Mouse (Mus musculus): ENCODE results near the gene Haghl. TPM values are rescaled to one million over a fixed set of nuclear protein-coding genes. Genes with fewer than 3 reads are reported as not detected.
A peak's percentile ranks its signal among the peaks of the same experiment; 100 is the strongest.

Haghl gene
- polyA plus RNA-seq, 1 experiment from 2014 or later = 42.1 TPM

DNA sequence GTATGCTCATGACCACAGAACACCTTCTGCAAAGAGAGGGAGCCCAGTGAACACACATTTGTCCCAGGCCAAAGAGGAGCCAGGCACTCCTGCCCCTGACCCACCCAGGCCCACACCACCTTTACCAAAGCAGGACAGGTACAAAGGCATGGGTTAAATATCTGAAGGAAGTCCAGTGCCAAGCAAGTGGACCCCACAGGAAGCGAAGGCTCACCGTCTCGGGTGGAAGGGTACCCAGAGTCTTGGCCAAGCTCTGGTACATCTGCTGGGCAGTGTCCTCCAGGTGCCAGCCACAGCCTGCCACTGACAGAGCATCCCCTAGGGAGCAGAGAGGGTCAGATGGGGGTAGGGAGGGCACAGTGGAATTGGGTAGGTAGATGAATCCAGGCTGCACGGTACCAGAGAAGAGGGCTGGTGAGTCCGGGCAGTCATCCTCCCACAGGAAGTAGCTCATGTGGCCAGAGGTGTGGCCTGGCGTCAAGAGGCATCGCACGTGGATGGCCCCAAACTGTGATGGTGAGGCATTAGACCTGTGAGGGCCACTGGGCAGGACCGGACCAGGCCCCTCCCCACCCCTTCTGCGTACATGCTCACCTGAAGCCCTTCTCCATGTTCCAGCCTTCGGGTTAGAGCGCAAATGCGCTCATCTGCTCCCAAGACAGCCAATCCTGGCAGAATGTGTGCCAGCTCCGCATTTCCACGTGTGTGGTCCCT lies 1.5 kb downstream of the Haghl start:
- Histone ChIP-seq H3K9ac (ENCODE audit: low read depth, low read length) (peak overlapping the region; percentile 82), H3K27ac (replicated peaks; ENCODE audit: low read depth, low read length) (no peak overlapping the region), H3K4me3 (ENCODE audit: low read depth, low read length) (peak overlapping the region; percentile 76), H3K27me3 (replicated peaks; ENCODE audit: control insufficient read depth, insufficient read depth, low read length) (no peaks in the 10 kb centered on the region), H3K4me1 (ENCODE audit: control insufficient read depth, insufficient read depth, low read length) (peaks cover 14% of the 10 kb centered on the region), H3K36me3 (ENCODE audit: control insufficient read depth, insufficient read depth, low read length) (peaks cover 58% of the 10 kb centered on the region), H3K4me2 (ENCODE audit: low read depth, low read length) (peak overlapping the region; percentile 87), H3K9me3 (ENCODE audit: control insufficient read depth, low read length) (no peaks in the 10 kb centered on the region)
- no peak for ATAC-seq (ENCODE audit: low read depth)
- DNase-seq (ENCODE audit: low spot score) = no peak
- WGBS = 79% methylated on average over 15 of the region's 15 CpGs

DNA sequence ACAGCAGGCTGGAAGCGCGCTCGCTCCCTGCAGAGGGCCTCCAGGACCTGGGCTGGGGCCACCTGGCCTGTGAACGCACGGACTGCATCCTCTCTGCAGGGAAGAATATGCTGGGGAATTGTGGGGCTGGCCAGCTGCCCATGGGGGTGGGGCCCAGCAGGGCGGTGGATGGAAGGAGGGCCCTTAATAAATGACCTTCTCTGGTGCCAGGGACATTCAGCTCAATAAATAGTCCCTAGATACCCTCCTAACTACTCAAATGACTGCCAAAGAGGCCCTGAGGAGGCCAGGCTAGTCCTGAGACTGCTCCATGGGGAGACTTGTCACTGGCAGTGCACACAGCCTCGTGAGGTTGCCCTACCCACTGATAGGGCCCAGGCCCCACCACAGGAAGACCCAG lies 2.4 kb downstream of the Haghl start:
- Histone ChIP-seq H3K9ac (ENCODE audit: low read depth, low read length) (no peak overlapping the region), H3K4me3 (ENCODE audit: low read depth, low read length) (no peak overlapping the region), H3K27me3 (replicated peaks; ENCODE audit: control insufficient read depth, insufficient read depth, low read length) (no peaks in the 10 kb centered on the region), H3K4me2 (ENCODE audit: low read depth, low read length) (no peak overlapping the region), H3K9me3 (ENCODE audit: control insufficient read depth, low read length) (no peaks in the 10 kb centered on the region), H3K27ac (replicated peaks; ENCODE audit: low read depth, low read length) (no peak overlapping the region), H3K36me3 (ENCODE audit: control insufficient read depth, insufficient read depth, low read length) (peaks cover 59% of the 10 kb centered on the region), H3K4me1 (ENCODE audit: control insufficient read depth, insufficient read depth, low read length) (peaks cover 14% of the 10 kb centered on the region)
- no peak for DNase-seq (ENCODE audit: low spot score)
- ATAC-seq (ENCODE audit: low read depth) = no peak
- 77% methylated on average over 7 of the region's 7 CpGs for WGBS

DNA sequence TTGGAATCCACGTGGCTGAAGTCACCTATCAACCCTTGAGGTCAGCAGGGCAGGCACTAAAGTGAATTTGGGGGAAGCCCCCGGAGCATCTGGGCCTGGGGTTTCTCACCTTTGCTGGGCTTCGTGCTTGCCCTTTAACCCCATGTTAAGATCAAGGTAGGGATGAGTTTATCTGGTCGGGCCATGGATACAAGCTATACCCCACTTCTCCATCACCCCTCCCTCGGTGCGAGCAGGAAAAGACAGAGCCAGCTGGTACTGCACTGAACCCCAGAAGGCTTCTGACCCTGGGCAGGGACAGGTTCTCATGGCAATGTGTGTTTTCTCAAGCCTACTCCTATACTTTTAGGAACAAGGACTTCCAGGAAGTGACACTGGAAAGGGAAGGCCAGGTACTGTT lies 4.1 kb downstream of the Haghl start:
- Histone ChIP-seq H3K9me3 (ENCODE audit: control insufficient read depth, low read length) (no peaks in the 10 kb centered on the region), H3K4me1 (ENCODE audit: control insufficient read depth, insufficient read depth, low read length) (peaks cover 14% of the 10 kb centered on the region), H3K4me3 (ENCODE audit: low read depth, low read length) (no peak overlapping the region), H3K36me3 (ENCODE audit: control insufficient read depth, insufficient read depth, low read length) (peaks cover 50% of the 10 kb centered on the region), H3K4me2 (ENCODE audit: low read depth, low read length) (no peak overlapping the region), H3K9ac (ENCODE audit: low read depth, low read length) (no peak overlapping the region), H3K27me3 (replicated peaks; ENCODE audit: control insufficient read depth, insufficient read depth, low read length) (no peaks in the 10 kb centered on the region), H3K27ac (replicated peaks; ENCODE audit: low read depth, low read length) (no peak overlapping the region)
- DNase-seq (ENCODE audit: low spot score) = no peak
- WGBS = 78% methylated on average over 6 of the region's 6 CpGs
- no peak for ATAC-seq (ENCODE audit: low read depth)

DNA sequence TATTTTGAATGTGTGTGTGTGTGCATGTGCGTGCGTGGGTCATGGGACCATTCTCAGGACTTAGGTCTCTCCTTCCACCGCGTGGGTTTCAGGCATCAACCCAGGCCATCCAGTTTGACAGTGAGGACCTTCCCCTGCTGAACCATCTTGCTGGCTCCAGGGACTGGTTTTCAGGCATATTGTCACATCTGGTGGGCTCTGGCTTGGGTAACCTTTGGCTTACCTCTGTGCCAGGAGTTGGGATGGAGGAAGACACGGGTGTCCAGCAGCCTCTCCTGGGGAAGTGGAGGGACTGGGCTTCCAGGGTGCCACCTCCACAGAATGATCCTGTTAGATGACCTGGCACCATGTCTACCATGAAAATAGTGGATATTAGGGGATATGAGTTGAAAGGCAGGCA lies 7.5 kb downstream of the Haghl start:
- Histone ChIP-seq H3K27ac (replicated peaks; ENCODE audit: low read depth, low read length) (no peak overlapping the region), H3K4me2 (ENCODE audit: low read depth, low read length) (no peak overlapping the region), H3K9ac (ENCODE audit: low read depth, low read length) (no peak overlapping the region), H3K36me3 (ENCODE audit: control insufficient read depth, insufficient read depth, low read length) (peaks cover 38% of the 10 kb centered on the region), H3K4me3 (ENCODE audit: low read depth, low read length) (no peak overlapping the region), H3K4me1 (ENCODE audit: control insufficient read depth, insufficient read depth, low read length) (0 out of 2 replicates have a peak, but pooled peaks cover 3% of the 10 kb centered on the region), H3K27me3 (replicated peaks; ENCODE audit: control insufficient read depth, insufficient read depth, low read length) (no peaks in the 10 kb centered on the region), H3K9me3 (ENCODE audit: control insufficient read depth, low read length) (no peaks in the 10 kb centered on the region)
- WGBS = 90% methylated on average over 5 of the region's 5 CpGs
- ATAC-seq (ENCODE audit: low read depth) (no peak), DNase-seq (ENCODE audit: low spot score) (no peak)

DNA sequence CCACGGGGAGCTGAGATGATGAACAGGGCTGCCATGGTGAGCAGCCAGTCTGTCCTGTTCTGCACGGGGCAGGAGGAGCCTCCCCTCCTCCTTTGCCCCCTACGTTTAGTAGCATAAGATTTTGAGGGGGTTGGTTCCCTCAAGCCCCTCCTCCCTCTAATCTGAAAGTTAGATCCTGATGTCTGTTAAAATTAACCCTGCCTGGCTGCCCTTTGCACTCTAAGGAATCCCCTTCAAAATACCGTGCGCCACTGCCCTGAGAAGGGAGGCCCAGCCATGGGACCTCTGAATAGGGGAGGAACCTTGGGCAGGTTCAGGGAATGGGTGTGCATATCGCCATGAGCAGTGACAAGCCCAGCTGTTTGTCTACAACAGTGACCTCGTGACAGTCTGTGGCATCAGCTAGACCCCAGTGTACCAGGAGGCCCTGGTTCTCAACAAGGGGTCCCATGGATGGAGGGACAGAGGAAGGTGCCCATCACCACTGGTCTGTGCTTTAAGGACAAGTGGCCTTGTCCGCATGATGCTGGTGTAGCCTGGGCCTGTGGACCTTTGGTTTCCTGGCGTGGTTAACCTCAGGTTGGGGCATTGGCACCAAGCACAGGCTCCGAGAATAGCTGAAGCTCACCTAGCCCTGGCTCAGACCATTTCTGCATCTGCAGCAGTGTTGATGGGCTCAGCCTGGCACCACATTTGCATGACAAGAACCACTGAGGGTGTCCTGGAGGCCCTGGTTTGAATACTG lies 10.0 kb downstream of the Haghl start:
- H3K36me3 ChIP-seq (ENCODE audit: control insufficient read depth, insufficient read depth, low read length) = peaks cover 15% of the 10 kb centered on the region
- H3K27ac ChIP-seq (replicated peaks; ENCODE audit: low read depth, low read length) = no peak overlapping the region
- no peak overlapping the region for H3K4me3 ChIP-seq (ENCODE audit: low read depth, low read length)
- H3K9me3 ChIP-seq (ENCODE audit: control insufficient read depth, low read length) = no peaks in the 10 kb centered on the region
- 0 out of 2 replicates have a peak, but pooled peaks cover 3% of the 10 kb centered on the region for H3K4me1 ChIP-seq (ENCODE audit: control insufficient read depth, insufficient read depth, low read length)
- DNase-seq (ENCODE audit: low spot score) = no peak
- H3K27me3 ChIP-seq (replicated peaks; ENCODE audit: control insufficient read depth, insufficient read depth, low read length) = no peaks in the 10 kb centered on the region
- 76% methylated on average over 10 of the region's 10 CpGs for WGBS
- no peak for ATAC-seq (ENCODE audit: low read depth)
- no peak overlapping the region for H3K9ac ChIP-seq (ENCODE audit: low read depth, low read length)
- H3K4me2 ChIP-seq (ENCODE audit: low read depth, low read length) = no peak overlapping the region

DNA sequence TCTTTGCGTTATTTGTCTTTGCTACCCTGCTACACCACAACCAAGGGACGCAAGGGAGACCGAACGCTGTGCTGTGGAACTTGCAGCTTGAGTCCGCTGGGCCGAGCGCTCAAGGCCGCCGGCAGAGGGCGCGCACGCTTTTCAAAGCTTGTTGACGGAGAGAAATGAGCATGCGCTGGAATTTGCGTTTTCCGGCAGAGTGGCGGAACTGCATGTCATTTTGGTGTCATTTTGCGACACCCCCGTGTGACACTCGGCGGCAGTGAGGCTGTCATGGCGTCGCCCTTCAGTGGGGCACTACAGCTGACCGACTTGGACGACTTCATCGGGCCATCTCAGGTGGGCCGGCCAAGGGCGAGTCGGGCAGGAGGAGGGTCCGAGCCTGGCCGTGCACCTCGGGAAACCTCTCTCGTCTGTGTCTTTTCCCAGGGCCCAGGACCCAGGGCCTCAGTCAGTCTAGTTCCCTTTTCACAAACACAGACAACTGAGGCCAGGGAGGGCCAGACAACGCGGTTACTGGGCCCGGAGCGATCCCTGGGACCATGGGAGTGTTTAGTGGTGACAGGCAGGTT lies 11.8 kb downstream of the Haghl start, which contains the start of gene Narfl:
TSS of gene Narfl (plus strand) at position 228 of the 572 bp plus-strand sequence.
- Histone ChIP-seq H3K27ac (replicated peaks; ENCODE audit: low read depth, low read length) (no peak within 1 kb of the TSS), H3K9me3 (ENCODE audit: control insufficient read depth, low read length) (no peaks in the 10 kb centered on the region), H3K27me3 (replicated peaks; ENCODE audit: control insufficient read depth, insufficient read depth, low read length) (no peaks in the 10 kb centered on the region), H3K36me3 (ENCODE audit: control insufficient read depth, insufficient read depth, low read length) (0 out of 2 replicates have a peak, but pooled peaks cover 5% of the 10 kb centered on the region), H3K4me3 (ENCODE audit: low read depth, low read length) (peak within 1 kb of the TSS; percentile 73), H3K4me2 (ENCODE audit: low read depth, low read length) (peak within 1 kb of the TSS; percentile 89), H3K9ac (ENCODE audit: low read depth, low read length) (peak within 1 kb of the TSS; percentile 87), H3K4me1 (ENCODE audit: control insufficient read depth, insufficient read depth, low read length) (0 out of 2 replicates have a peak, but pooled peaks cover 3% of the 10 kb centered on the region)
- WGBS = under 1% methylated on average over 36 of the region's 37 CpGs
- DNase-seq (ENCODE audit: low spot score) (peak; percentile 98), ATAC-seq (ENCODE audit: low read depth) (peak; percentile 89)

DNA sequence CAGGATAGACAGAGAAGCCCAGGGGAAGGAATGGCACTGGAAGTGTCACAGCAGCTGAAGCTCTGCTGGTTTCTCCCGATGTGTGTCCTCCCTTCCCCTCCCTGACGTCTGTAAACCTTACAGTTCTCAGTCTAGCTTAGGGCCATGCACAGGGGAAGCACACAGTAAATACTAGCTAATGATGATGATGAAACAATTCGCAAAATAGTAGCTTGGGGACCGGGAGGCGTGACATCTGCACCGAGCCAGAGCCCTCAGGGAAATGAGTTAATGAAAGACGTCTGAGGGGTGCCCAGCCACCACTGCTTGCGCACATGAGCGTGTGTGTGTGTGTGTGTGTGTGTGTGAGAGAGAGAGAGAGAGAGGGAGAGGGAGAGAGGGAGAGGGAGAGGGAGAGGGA lies 16.1 kb downstream of the Haghl start:
- DNase-seq (ENCODE audit: low spot score) (peak; percentile 39), ATAC-seq (ENCODE audit: low read depth) (0 out of 2 replicates have a peak, but pooled peaks have one; percentile 10)
- H3K4me2 ChIP-seq (ENCODE audit: low read depth, low read length) = no peak overlapping the region
- H3K36me3 ChIP-seq (ENCODE audit: control insufficient read depth, insufficient read depth, low read length) = no peaks in the 10 kb centered on the region
- H3K9ac ChIP-seq (ENCODE audit: low read depth, low read length) = no peak overlapping the region
- WGBS = 38% methylated on average over 9 of the region's 9 CpGs
- no peak overlapping the region for H3K27ac ChIP-seq (replicated peaks; ENCODE audit: low read depth, low read length)
- no peak overlapping the region for H3K4me3 ChIP-seq (ENCODE audit: low read depth, low read length)
- H3K27me3 ChIP-seq (replicated peaks; ENCODE audit: control insufficient read depth, insufficient read depth, low read length) = no peaks in the 10 kb centered on the region
- no peaks in the 10 kb centered on the region for H3K9me3 ChIP-seq (ENCODE audit: control insufficient read depth, low read length)
- 0 out of 2 replicates have a peak, but pooled peaks cover 3% of the 10 kb centered on the region for H3K4me1 ChIP-seq (ENCODE audit: control insufficient read depth, insufficient read depth, low read length)

DNA sequence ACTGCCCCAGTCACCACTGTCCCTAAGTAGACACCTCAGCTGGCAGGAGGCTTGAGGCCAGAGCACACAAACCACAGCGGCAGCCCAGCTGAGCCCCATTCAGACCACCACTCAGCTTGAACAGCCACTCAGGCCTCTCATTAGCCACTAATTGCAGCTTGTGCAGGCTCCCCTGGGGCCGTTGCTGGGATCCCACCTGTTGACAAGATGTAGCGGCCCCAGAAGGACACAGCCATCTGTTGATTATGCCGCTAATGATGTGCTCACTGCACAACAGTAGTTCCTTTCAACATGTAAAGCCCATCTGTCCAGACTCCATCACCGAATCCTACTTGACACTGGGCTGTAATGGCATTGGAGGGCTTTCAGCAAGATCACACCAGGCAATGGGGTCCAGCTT lies 19.6 kb downstream of the Haghl start:
- Histone ChIP-seq H3K27me3 (replicated peaks; ENCODE audit: control insufficient read depth, insufficient read depth, low read length) (no peaks in the 10 kb centered on the region), H3K9ac (ENCODE audit: low read depth, low read length) (no peak overlapping the region), H3K4me2 (ENCODE audit: low read depth, low read length) (no peak overlapping the region), H3K4me3 (ENCODE audit: low read depth, low read length) (no peak overlapping the region), H3K4me1 (ENCODE audit: control insufficient read depth, insufficient read depth, low read length) (no peaks in the 10 kb centered on the region), H3K36me3 (ENCODE audit: control insufficient read depth, insufficient read depth, low read length) (no peaks in the 10 kb centered on the region), H3K9me3 (ENCODE audit: control insufficient read depth, low read length) (no peaks in the 10 kb centered on the region), H3K27ac (replicated peaks; ENCODE audit: low read depth, low read length) (no peak overlapping the region)
- ATAC-seq (ENCODE audit: low read depth) (peak; percentile 72), DNase-seq (ENCODE audit: low spot score) (peak; percentile 86)
- WGBS = 35% methylated on average over 4 of the region's 5 CpGs
